Mouse (Mus musculus): ENCODE measurements around the gene Phc3. TPM values are rescaled to one million over a fixed set of nuclear protein-coding genes. Genes with fewer than 3 reads are reported as not detected.

Phc3 gene
- polyA plus RNA-seq, 2 experiments, result 1.9 to 2.9 TPM

GRCm38 (mm10) chr3:30987396-30988318, 18.4 kb upstream of the Phc3 start:
- H3K27me3 ChIP-seq (ENCODE audit: control insufficient read depth, insufficient read depth, low read length), result no peaks in the 10 kb centered on the region
- peak; percentile 74 for ATAC-seq (ENCODE audit: insufficient read depth)

GRCm38 (mm10) chr3:30982924-30983536, 13.8 kb upstream of the Phc3 start:
- Histone ChIP-seq H3K36me3 (replicated peaks; ENCODE audit: control insufficient read depth, insufficient read depth, low read depth) (no peaks in the 10 kb centered on the region), H3K4me2 (ENCODE audit: low read depth) (no peak overlapping the region), H3K27ac (no peak overlapping the region), H3K4me3 (ENCODE audit: insufficient read depth in 1 of 2, low read depth in 2 of 2, low read length in 2 of 2) (no peak overlapping the region), H3K4me1 (replicated peaks; ENCODE audit: control insufficient read depth in 2 of 2, insufficient read depth in 2 of 2, low read length in 1 of 2) (peaks cover 0 to 4% of the 10 kb centered on the region in 2 experiments; a peak in 1 of 4 replicates), H3K9ac (replicated peaks) (no peak overlapping the region), H3K27me3 (ENCODE audit: control insufficient read depth, insufficient read depth, low read length) (no peaks in the 10 kb centered on the region), H3K9me3 (ENCODE audit: control insufficient read depth, low read length) (no peaks in the 10 kb centered on the region)
- 48% methylated on average over 8 of the region's 8 CpGs for WGBS (ENCODE audit: insufficient replicate concordance)
- DNase-seq (ENCODE audit: low read depth in 3 of 3, low spot score in 3 of 3) (no peak), ATAC-seq (ENCODE audit: insufficient read depth) (no peak)
- TF ChIP-seq EP300 (IDR thresholded peaks at IDR 0.05; ENCODE audit: low read depth) (no peak), CTCF (IDR thresholded peaks at IDR 0.05; ENCODE audit: low read depth) (no peak)

More at GRCm38 (mm10) chr3:30987396-30988318, 18.4 kb upstream of the Phc3 start:
- TF ChIP-seq EP300 (IDR thresholded peaks at IDR 0.05; ENCODE audit: low read depth) (no peak), CTCF (IDR thresholded peaks at IDR 0.05; ENCODE audit: low read depth) (no peak)
- Histone ChIP-seq H3K9ac (replicated peaks) (no peak overlapping the region), H3K4me3 (ENCODE audit: insufficient read depth in 1 of 2, low read depth in 2 of 2, low read length in 2 of 2) (no peak overlapping the region), H3K36me3 (replicated peaks; ENCODE audit: control insufficient read depth, insufficient read depth, low read depth) (no peaks in the 10 kb centered on the region), H3K9me3 (ENCODE audit: control insufficient read depth, low read length) (no peaks in the 10 kb centered on the region), H3K27ac (no peak overlapping the region), H3K4me2 (ENCODE audit: low read depth) (no peak overlapping the region), H3K4me1 (replicated peaks; ENCODE audit: control insufficient read depth in 2 of 2, insufficient read depth in 2 of 2, low read length in 1 of 2) (peaks cover 0 to 4% of the 10 kb centered on the region in 2 experiments; a peak in 1 of 4 replicates)
- 44% methylated on average over 9 of the region's 9 CpGs for WGBS (ENCODE audit: insufficient replicate concordance)
- DNase-seq (ENCODE audit: low read depth in 3 of 3, low spot score in 3 of 3), result no peak

- ATAC-seq (ENCODE audit: insufficient read depth) (no peak), DNase-seq (ENCODE audit: low read depth in 3 of 3, low spot score in 3 of 3) (no peak)
- Histone ChIP-seq H3K9ac (replicated peaks) (no peak overlapping the region), H3K9me3 (ENCODE audit: control insufficient read depth, low read length) (no peaks in the 10 kb centered on the region), H3K27ac (no peak overlapping the region), H3K36me3 (replicated peaks; ENCODE audit: control insufficient read depth, insufficient read depth, low read depth) (no peaks in the 10 kb centered on the region), H3K4me3 (ENCODE audit: insufficient read depth in 1 of 2, low read depth in 2 of 2, low read length in 2 of 2) (no peak overlapping the region), H3K4me1 (replicated peaks; ENCODE audit: control insufficient read depth in 2 of 2, insufficient read depth in 2 of 2, low read length in 1 of 2) (peaks cover 0 to 2% of the 10 kb centered on the region in 2 experiments; a peak in 1 of 4 replicates), H3K27me3 (ENCODE audit: control insufficient read depth, insufficient read depth, low read length) (no peaks in the 10 kb centered on the region), H3K4me2 (ENCODE audit: low read depth) (no peak overlapping the region)
- 41% methylated on average over 5 of the region's 5 CpGs for WGBS (ENCODE audit: insufficient replicate concordance)
- TF ChIP-seq EP300 (IDR thresholded peaks at IDR 0.05; ENCODE audit: low read depth) (no peak), CTCF (IDR thresholded peaks at IDR 0.05; ENCODE audit: low read depth) (no peak)
Observed at GRCm38 (mm10) chr3:30981616-30982380, 12.6 kb upstream of the Phc3 start.

GRCm38 (mm10) chr3:30976991-30977603, 7.9 kb upstream of the Phc3 start:
- no peak overlapping the region for H3K9ac ChIP-seq (replicated peaks)
- no peak for TF ChIP-seq EP300 (IDR thresholded peaks at IDR 0.05; ENCODE audit: low read depth)
- TF ChIP-seq CTCF (IDR thresholded peaks at IDR 0.05; ENCODE audit: low read depth), result no peak
- WGBS (ENCODE audit: insufficient replicate concordance), result 28% methylated on average over 1 of the region's 1 CpGs
- H3K27ac ChIP-seq, result no peak overlapping the region
- DNase-seq (ENCODE audit: low read depth in 3 of 3, low spot score in 3 of 3) (no peak), ATAC-seq (ENCODE audit: insufficient read depth) (no peak)
- H3K4me1 ChIP-seq (replicated peaks; ENCODE audit: control insufficient read depth in 2 of 2, insufficient read depth in 2 of 2, low read length in 1 of 2), result peaks cover 0 to 2% of the 10 kb centered on the region in 2 experiments; a peak in 1 of 4 replicates
- H3K27me3 ChIP-seq (ENCODE audit: control insufficient read depth, insufficient read depth, low read length), result no peaks in the 10 kb centered on the region
- no peak overlapping the region for H3K4me2 ChIP-seq (ENCODE audit: low read depth)
- H3K36me3 ChIP-seq (replicated peaks; ENCODE audit: control insufficient read depth, insufficient read depth, low read depth), result no peaks in the 10 kb centered on the region
- H3K9me3 ChIP-seq (ENCODE audit: control insufficient read depth, low read length), result no peaks in the 10 kb centered on the region
- no peak overlapping the region for H3K4me3 ChIP-seq (ENCODE audit: insufficient read depth in 1 of 2, low read depth in 2 of 2, low read length in 2 of 2)

Data from liver, embryonic 14.5 days (tissue).